Mouse (Mus musculus): Measurements from ENCODE around the gene Lsm7.

Gene Lsm7

GRCm38 (mm10) chr10:80876028-80876427 is 21.0 kb upstream of the Lsm7 start:
- DNase-seq (ENCODE audit: low spot score in 2 of 2): no peak

DNA sequence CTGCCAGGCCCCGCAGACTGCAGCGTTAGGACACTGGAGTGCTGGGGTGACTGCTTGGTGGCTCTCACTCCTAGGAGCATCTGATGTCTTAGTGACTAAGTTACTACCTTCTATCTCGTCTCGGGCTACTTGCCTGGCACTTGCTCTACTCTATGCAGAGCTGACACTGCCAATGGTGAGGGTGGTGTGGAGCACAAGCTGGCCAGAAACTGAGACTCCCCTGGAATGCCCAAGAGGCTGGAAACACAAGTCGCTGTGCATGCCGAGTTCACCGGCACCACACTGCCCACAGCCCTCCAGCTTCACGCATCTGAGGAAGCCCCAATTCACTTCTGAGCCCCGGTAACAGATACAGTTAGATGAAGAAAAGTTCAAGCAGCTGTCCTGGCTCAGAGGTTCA is 19.0 kb upstream of the Lsm7 start:
- DNase-seq (ENCODE audit: low spot score in 2 of 2): no peak

DNA sequence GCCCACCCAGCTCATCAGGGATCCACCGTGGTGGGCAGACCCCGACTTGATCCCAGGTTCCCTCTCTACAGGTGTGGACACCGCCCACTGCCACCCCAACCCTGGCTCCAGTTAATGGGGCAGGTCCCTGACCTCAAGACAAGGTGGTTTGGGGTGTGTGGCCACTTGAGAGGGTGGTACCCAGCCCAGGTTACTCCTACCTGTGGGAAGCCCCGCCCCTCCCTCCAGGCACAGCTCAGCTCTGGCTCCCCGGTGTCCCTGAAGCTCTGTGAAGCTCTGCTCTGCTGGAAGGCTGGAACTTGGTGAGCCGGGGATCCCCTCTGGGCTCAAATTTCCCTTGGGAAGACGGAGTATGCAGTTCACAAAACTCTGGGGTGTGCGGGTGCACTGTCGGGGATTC is 16.6 kb upstream of the Lsm7 start, which contains the start of gene Tmprss9:
Gene Tmprss9 (plus strand): TSS at position 268 of the 400 bp plus-strand sequence.
- no peak for DNase-seq (ENCODE audit: low spot score in 2 of 2)

GRCm38 (mm10) chr10:80870993-80871392 is 16.0 kb upstream of the Lsm7 start:
- no peak for DNase-seq (ENCODE audit: low spot score in 2 of 2)

DNA sequence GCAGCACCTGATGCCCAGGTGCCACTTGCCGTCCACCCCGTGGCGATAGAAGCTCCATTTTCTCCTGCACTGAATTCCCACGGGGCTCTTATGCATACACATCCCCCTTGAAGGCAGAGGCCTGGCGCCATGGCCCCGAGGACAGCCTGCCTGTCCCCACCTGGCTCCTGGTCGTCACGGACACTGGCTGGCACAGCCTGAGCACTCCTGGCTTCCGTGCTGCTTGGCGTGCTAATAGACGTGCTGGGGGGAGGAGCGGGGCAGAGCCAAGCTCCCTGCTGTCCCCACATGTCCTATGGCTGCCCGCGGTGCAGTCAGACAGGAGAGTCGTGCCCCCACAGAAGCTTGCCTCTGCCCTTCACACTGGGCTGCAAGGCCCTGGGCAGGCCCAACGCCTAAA is 9.4 kb upstream of the Lsm7 start:
- no peak for DNase-seq (ENCODE audit: low spot score in 2 of 2)

- no peak for DNase-seq (ENCODE audit: low spot score in 2 of 2)
Observed at GRCm38 (mm10) chr10:80862305-80862704, 7.3 kb upstream of the Lsm7 start.

DNA sequence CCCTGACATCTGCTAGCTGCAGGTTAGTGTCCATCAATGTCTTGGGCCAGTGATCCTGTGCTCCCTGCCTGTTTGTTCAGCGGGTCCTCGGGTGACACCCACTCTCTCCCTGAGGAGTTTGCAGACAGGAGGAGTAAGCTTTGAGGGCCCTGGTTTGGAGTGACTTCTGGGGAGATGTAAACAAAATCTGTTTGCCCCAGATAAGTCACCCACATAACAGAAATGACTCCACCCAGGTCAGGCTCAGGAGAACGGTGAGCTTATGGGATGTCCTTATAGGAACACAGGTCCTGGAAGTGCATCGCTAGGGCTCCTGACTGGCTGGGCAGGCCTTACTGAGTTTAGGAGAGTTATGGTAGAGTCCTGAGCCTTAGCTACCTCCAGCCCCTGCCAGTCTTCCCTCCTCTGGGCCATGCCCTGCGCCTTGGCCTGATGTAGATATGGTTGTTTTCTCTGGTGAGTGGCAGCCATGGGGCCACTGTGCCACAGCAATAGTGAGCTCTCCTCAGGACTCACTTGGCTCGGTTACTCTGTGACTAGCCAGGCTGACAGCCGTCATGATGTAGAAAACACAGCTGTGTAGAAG is 3.4 kb upstream of the Lsm7 start:
- DNase-seq (ENCODE audit: low spot score in 2 of 2): no peak

- DNase-seq (ENCODE audit: low spot score in 2 of 2): no peak
Observed at GRCm38 (mm10) chr10:80857848-80858247, 2.8 kb upstream of the Lsm7 start.

DNA sequence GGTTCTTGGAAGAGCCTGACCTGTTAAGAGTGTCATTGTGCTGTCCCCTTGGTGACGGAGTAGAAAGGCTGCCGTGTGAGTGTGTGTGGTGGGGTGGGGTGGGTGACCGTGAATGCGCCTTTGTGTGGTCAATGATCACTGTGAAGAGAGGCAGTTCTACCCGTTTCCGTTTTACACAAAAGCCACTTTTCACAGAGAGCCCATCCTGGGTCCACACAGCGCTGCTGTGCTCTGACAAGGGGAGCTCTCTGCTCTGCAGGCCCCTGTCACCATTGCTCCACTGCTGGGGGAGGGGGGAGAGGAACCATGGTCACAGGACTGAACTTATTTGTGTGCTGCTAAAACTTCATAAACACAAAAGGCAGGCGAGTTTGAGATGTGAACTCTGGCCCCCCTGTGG is 2.4 kb upstream of the Lsm7 start:
- no peak for DNase-seq (ENCODE audit: low spot score in 2 of 2)

DNA sequence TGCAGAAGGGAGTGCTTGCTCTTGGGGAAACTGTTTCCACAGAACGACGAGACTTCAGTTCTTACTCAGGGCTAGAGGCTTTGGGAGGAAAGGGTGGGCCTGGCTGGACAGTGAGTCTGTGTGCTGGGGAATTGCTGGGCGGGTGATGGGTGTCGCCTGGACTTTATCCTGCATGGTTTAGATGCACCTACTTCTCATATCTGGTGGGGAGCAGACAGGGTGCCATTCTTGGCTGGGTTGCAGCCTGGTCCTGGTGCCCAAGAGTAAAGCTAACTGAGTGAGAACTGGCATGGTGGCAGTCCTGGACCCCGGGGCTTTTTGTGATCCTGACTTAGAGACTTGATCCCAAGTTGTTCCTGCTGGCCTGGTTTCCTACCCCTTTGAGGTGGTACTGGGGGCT is 1.9 kb upstream of the Lsm7 start:
- no peak for DNase-seq (ENCODE audit: low spot score in 2 of 2)

DNA sequence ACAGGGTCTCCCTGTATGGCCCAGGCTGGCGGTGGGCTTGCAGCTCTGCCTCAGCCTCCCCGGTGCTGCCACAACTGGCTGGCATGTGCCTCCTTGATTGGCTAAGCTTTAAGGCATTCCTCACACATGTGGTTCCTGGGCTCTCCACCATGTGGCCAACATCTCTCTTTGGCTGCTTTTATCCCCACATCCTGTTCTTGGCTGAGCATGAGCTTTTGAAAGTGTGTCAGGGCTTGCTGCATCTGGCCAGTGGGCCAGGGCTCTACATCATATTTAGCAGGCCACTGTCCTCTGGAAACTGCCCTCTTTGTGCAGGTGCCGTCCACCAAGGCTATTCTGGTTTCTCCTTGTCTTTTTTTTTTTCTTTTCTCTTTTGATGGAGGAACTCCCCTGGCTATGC is 1.3 kb upstream of the Lsm7 start:
- DNase-seq (ENCODE audit: low spot score in 2 of 2): no peak

GRCm38 (mm10) chr10:80855749-80856073 is 702 bp upstream of the Lsm7 start:
- DNase-seq (ENCODE audit: low spot score in 2 of 2): no peak

GRCm38 (mm10) chr10:80848571-80848970 is 6.4 kb downstream of the Lsm7 start:
- DNase-seq (ENCODE audit: low spot score in 2 of 2): no peak

- DNase-seq (ENCODE audit: low spot score in 2 of 2): peak; percentile 58 to 61
Observed at GRCm38 (mm10) chr10:80845732-80846131, 9.3 kb downstream of the Lsm7 start.

GRCm38 (mm10) chr10:80845055-80845693 is 9.8 kb downstream of the Lsm7 start:
- no peak for DNase-seq (ENCODE audit: low spot score in 2 of 2)

- DNase-seq (ENCODE audit: low spot score in 2 of 2): peak; percentile 47 to 48
Observed at GRCm38 (mm10) chr10:80843931-80844547, 11.0 kb downstream of the Lsm7 start, which contains the start of gene Lingo3. TSS of gene Lingo3 (minus strand) at chr10:80844039.

DNA sequence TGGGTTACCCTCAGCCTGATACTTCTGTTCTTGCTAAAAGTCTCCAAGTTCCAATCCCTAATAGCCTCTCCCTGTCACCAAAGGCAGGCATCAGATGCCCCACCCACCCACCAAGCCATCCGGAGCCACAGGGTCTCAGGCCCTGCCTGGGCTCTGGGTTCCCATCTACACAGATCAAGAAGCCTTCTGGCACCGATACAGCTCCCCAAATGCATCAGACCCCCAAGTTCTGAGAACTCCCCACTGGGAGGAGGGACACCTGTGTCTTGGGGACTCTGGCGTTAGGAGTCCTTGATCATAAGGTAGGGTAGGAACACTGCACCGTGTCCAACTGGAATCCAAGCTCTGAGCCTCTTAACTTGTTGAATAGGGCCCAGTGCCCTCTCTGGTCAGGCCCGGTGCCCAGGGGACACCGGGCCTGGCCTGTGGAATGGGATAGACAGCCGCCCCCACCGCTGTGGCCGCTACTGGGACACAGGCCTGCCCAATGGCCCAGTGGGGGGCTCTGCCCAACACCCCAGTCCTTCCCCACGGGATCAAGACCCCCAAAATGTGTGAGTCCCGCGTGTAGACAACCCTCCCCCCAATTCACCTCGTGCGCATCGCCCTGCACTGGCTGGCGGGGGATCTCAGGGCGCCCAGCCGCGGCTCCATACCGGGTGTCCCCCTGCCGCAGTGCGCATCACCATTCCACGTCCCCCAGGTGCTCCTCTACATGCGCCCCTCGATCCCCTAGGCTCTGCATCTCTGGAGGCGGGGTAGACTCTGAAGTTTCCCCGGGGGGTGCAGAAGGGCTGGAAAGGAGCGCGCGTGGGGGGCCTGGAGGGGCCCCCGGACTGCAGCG is 11.7 kb downstream of the Lsm7 start:
- DNase-seq (ENCODE audit: low spot score in 2 of 2): no peak

DNA sequence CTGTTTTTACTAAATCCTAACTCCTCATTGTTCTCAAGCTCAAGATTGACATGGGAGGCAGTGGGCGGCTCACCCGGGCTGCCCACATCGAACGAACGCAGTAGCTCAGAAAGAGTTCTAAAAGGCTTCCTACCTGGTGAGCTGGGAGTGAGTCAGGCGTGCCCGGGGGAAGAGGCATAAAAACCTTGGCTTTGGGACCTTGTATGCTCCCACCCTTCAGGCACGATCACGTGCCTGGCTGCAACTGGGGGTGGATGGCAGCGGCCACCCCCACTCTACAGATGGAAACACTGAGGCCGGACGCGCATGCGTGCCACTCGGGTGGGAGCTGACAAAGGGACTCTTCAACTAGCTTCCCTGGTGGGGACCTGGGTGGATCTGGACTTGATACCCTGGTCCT is 12.7 kb downstream of the Lsm7 start:
- peak; percentile 51 to 66 for DNase-seq (ENCODE audit: low spot score in 2 of 2)

DNA sequence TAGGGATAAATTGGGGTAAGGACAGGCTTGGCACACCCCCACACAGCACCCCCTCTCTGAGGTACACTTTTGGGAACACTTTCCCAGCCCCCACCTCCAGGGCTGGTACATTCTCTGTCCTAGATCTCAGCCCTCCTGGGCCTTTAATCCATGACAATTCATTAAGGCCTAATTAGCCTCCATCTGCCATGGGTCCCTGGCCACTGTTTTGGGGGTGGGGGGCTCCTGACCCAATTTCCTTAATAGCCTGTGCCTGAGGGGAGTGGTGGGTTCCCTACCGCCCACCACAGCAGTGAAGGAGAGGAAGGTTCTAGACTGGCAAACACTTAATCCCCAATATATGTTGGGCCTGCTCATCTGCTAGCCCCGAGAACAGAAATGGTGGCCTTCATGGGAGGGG is 13.3 kb downstream of the Lsm7 start:
- no peak for DNase-seq (ENCODE audit: low spot score in 2 of 2)

DNA sequence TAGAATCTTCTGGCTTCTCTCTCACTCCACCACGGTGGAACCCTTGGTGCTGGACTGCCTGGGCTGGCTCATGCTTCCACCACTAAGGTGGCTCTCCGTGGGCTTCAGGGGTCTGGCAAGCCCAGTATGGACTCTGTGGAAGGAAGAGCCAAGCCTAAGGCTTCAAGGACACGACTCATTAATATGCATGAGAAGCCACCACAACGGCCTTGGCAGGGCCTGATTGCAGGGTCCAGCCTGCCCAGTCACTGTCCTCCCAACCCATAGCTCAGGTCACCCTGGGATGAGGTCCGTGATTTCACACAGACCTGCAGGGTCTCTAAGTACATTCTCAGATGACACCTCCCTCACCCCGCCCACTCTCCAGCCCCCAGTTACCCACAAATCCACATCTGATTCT is 15.2 kb downstream of the Lsm7 start:
- DNase-seq (ENCODE audit: low spot score in 2 of 2): no peak

DNA sequence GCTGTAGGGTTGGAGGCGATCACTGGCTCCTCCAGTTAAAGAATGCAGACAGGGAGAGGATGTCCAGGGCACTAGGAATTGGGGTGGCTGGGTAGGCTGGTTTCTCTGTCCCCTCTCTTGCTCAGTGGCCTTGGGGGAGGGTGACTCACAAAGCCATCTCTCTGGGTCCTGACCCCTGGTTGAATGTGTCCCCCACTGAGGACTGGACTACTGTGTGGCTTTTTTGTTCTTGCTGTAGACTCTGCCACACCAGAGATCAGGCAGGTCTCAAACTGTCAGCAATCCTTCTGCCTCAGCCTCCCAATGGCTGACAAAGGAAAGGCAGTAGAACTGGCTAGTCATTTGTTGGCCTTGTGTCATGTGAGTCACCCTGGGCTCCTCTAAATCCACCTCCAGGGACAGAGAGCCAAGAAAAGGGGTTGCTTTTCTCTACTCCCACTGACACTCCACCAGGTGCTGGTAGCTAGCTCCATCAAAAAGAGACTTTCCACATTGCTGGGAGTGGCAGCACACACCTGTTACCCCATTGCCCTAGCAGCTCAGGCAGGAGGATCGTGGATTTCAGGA is 16.6 kb downstream of the Lsm7 start:
- DNase-seq (ENCODE audit: low spot score in 2 of 2): no peak

DNA sequence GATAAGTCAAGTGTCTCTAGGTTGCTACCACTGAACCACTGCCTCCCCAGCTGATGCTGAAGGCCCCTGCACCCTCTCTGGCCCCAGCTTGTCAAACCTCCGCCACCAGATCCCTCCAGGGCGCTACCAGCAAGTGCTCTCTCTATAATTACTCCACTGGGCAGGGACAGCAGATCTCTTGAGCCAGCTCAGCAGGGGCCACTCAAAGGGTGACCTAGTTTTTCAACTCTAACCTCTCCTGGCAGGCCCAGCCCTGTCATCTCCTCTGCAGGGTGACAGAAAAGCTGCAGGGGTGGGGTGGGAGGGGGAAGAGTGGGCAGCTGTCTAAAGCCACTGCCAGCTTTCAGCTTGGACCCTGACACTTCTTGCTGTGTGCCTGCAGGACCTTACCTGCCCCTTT is 17.2 kb downstream of the Lsm7 start:
- no peak for DNase-seq (ENCODE audit: low spot score in 2 of 2)

Data from right cerebral cortex, postnatal 36 days (tissue).